Mouse (Mus musculus) limb, embryonic 12.5 days (tissue): ENCODE results near the gene Wdr24. TPM values are rescaled to one million over a fixed set of nuclear protein-coding genes. Genes with fewer than 3 reads are reported as not detected.

ENCODE experiments used
- ATAC-seq: fragments of 200-750 bp; cut with Nextera tagmentation; 2 replicates; pipeline ENCODE4 v1.8.0; 2017; ENCODE audit warnings: low read depth, moderate TSS enrichment; ENCODE audit not compliant: insufficient number of reproducible peaks, insufficient read depth, low FRiP score, low TSS enrichment
- H3K27ac ChIP-seq: fragments of 300-500 bp; sonication (generic); 2 replicates; pipeline ENCODE4 v1.5.1; 2016; ENCODE audit warnings: mild to moderate bottlenecking, moderate library complexity
- H3K27me3 ChIP-seq: fragments of 300-500 bp; sonication (generic); 2 replicates; pipeline ENCODE4 v1.6.1; 2016; ENCODE audit warnings: mild to moderate bottlenecking, moderate library complexity
- H3K36me3 ChIP-seq: fragments of 300-500 bp; sonication (generic); 2 replicates; pipeline ENCODE4 v1.6.1; 2016; ENCODE audit warnings: mild to moderate bottlenecking, moderate library complexity
- H3K4me1 ChIP-seq: fragments of 300-500 bp; sonication (generic); replicated peaks from 2 replicates; pipeline ENCODE4 v1.6.1; 2016
- H3K4me2 ChIP-seq: fragments of 300-500 bp; sonication (generic); 2 replicates; pipeline ENCODE4 v1.6.1; 2016; ENCODE audit warnings: mild to moderate bottlenecking, moderate library complexity
- H3K4me3 ChIP-seq: fragments of 300-500 bp; sonication (generic); replicated peaks from 2 replicates; pipeline ENCODE4 v1.5.1; 2016; ENCODE audit warnings: mild to moderate bottlenecking
- H3K9ac ChIP-seq: fragments of 300-500 bp; sonication (generic); replicated peaks from 2 replicates; pipeline ENCODE4 v1.6.1; 2016; ENCODE audit warnings: mild to moderate bottlenecking, moderate library complexity
- H3K9me3 ChIP-seq: fragments of 300-500 bp; sonication (generic); 2 replicates; pipeline ENCODE4 v1.6.1; 2016; ENCODE audit warnings: mild to moderate bottlenecking, moderate library complexity
- WGBS: fragments of 180-500 bp; shearing (Covaris S2); methylation state at CpG from one replicate; pipeline ENCODE4 v1.1.7; 2016; 5-methylcytosine and 5-hydroxymethylcytosine counted together
- polyA plus RNA-seq: library from polyadenylated mRNA; unstranded; fragments of >200 nt; fragmentation: Nextera tagmentation; extraction: Ambion mirVana; gene quantifications from 2 replicates; pipeline ENCODE4 v1.2.1, GENCODE M21; 2016

Gene Wdr24
- polyA plus RNA-seq: 28.4 and 30.9 TPM in 2 replicates

DNA sequence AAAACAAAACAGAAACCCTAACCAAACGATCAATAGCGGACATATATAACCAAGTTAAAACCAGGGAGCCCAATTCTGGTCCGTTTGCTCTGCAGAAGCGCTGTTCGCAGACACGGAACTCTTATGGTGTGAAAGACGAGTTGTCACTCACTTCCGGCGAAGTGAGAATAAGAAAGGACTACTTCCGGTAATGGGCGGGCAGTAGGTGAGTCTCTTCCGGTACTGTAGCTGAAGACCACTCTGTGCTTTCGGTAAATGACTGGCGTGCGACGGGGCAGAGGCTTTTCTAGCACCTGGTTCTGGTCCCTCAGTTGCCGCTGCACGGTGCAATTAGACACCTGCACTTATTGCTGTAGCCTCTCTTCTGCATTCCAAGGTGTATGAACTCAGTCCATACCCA, at the start of gene Wdr24:
Wdr24 (plus strand) TSS at position 176 of the 400 bp plus-strand sequence.
- Histone ChIP-seq H3K9ac (peak within 1 kb of the TSS; percentile 55), H3K36me3 (peaks cover 28% of the 10 kb centered on the region), H3K9me3 (no peaks in the 10 kb centered on the region), H3K27me3 (peaks cover 38% of the 10 kb centered on the region), H3K4me1 (peaks cover 25% of the 10 kb centered on the region), H3K27ac (0 out of 2 replicates have a peak within 1 kb of the TSS, but pooled peaks have one; percentile 20), H3K4me2 (peak within 1 kb of the TSS; percentile 83), H3K4me3 (peak within 1 kb of the TSS; percentile 53)
- 0 out of 2 replicates have a peak, but pooled peaks have one; percentile 23 for ATAC-seq
- WGBS: under 1% methylated on average over 18 of the region's 18 CpGs

DNA sequence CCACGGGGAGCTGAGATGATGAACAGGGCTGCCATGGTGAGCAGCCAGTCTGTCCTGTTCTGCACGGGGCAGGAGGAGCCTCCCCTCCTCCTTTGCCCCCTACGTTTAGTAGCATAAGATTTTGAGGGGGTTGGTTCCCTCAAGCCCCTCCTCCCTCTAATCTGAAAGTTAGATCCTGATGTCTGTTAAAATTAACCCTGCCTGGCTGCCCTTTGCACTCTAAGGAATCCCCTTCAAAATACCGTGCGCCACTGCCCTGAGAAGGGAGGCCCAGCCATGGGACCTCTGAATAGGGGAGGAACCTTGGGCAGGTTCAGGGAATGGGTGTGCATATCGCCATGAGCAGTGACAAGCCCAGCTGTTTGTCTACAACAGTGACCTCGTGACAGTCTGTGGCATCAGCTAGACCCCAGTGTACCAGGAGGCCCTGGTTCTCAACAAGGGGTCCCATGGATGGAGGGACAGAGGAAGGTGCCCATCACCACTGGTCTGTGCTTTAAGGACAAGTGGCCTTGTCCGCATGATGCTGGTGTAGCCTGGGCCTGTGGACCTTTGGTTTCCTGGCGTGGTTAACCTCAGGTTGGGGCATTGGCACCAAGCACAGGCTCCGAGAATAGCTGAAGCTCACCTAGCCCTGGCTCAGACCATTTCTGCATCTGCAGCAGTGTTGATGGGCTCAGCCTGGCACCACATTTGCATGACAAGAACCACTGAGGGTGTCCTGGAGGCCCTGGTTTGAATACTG, 47.9 kb upstream of the Wdr24 start:
- Histone ChIP-seq H3K4me3 (no peak overlapping the region), H3K27ac (no peak overlapping the region), H3K27me3 (no peaks in the 10 kb centered on the region), H3K36me3 (peaks cover 24% of the 10 kb centered on the region), H3K9ac (no peak overlapping the region), H3K4me1 (peaks cover 9% of the 10 kb centered on the region), H3K4me2 (no peak overlapping the region), H3K9me3 (no peaks in the 10 kb centered on the region)
- no peak for ATAC-seq
- 86% methylated on average over 10 of the region's 10 CpGs for WGBS

DNA sequence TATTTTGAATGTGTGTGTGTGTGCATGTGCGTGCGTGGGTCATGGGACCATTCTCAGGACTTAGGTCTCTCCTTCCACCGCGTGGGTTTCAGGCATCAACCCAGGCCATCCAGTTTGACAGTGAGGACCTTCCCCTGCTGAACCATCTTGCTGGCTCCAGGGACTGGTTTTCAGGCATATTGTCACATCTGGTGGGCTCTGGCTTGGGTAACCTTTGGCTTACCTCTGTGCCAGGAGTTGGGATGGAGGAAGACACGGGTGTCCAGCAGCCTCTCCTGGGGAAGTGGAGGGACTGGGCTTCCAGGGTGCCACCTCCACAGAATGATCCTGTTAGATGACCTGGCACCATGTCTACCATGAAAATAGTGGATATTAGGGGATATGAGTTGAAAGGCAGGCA, 45.5 kb upstream of the Wdr24 start:
- Histone ChIP-seq H3K4me3 (no peak overlapping the region), H3K9me3 (no peaks in the 10 kb centered on the region), H3K27ac (no peak overlapping the region), H3K36me3 (peaks cover 49% of the 10 kb centered on the region), H3K9ac (no peak overlapping the region), H3K4me2 (no peak overlapping the region), H3K27me3 (no peaks in the 10 kb centered on the region), H3K4me1 (peaks cover 10% of the 10 kb centered on the region)
- 93% methylated on average over 5 of the region's 5 CpGs for WGBS
- no peak for ATAC-seq

DNA sequence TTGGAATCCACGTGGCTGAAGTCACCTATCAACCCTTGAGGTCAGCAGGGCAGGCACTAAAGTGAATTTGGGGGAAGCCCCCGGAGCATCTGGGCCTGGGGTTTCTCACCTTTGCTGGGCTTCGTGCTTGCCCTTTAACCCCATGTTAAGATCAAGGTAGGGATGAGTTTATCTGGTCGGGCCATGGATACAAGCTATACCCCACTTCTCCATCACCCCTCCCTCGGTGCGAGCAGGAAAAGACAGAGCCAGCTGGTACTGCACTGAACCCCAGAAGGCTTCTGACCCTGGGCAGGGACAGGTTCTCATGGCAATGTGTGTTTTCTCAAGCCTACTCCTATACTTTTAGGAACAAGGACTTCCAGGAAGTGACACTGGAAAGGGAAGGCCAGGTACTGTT, 42.1 kb upstream of the Wdr24 start:
- Histone ChIP-seq H3K4me1 (peaks cover 24% of the 10 kb centered on the region), H3K9me3 (no peaks in the 10 kb centered on the region), H3K4me2 (no peak overlapping the region), H3K36me3 (peaks cover 64% of the 10 kb centered on the region), H3K27me3 (no peaks in the 10 kb centered on the region), H3K4me3 (no peak overlapping the region), H3K9ac (no peak overlapping the region), H3K27ac (no peak overlapping the region)
- WGBS: 70% methylated on average over 6 of the region's 6 CpGs
- ATAC-seq: no peak

DNA sequence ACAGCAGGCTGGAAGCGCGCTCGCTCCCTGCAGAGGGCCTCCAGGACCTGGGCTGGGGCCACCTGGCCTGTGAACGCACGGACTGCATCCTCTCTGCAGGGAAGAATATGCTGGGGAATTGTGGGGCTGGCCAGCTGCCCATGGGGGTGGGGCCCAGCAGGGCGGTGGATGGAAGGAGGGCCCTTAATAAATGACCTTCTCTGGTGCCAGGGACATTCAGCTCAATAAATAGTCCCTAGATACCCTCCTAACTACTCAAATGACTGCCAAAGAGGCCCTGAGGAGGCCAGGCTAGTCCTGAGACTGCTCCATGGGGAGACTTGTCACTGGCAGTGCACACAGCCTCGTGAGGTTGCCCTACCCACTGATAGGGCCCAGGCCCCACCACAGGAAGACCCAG, 40.3 kb upstream of the Wdr24 start:
- Histone ChIP-seq H3K4me3 (no peak overlapping the region), H3K27me3 (no peaks in the 10 kb centered on the region), H3K9me3 (no peaks in the 10 kb centered on the region), H3K27ac (no peak overlapping the region), H3K36me3 (peaks cover 66% of the 10 kb centered on the region), H3K4me1 (peaks cover 24% of the 10 kb centered on the region), H3K9ac (no peak overlapping the region), H3K4me2 (no peak overlapping the region)
- 85% methylated on average over 7 of the region's 7 CpGs for WGBS
- no peak for ATAC-seq

DNA sequence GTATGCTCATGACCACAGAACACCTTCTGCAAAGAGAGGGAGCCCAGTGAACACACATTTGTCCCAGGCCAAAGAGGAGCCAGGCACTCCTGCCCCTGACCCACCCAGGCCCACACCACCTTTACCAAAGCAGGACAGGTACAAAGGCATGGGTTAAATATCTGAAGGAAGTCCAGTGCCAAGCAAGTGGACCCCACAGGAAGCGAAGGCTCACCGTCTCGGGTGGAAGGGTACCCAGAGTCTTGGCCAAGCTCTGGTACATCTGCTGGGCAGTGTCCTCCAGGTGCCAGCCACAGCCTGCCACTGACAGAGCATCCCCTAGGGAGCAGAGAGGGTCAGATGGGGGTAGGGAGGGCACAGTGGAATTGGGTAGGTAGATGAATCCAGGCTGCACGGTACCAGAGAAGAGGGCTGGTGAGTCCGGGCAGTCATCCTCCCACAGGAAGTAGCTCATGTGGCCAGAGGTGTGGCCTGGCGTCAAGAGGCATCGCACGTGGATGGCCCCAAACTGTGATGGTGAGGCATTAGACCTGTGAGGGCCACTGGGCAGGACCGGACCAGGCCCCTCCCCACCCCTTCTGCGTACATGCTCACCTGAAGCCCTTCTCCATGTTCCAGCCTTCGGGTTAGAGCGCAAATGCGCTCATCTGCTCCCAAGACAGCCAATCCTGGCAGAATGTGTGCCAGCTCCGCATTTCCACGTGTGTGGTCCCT, 39.4 kb upstream of the Wdr24 start:
- Histone ChIP-seq H3K27ac (peak overlapping the region; percentile 95; the same call in 1 of the 2 replicates), H3K4me2 (peak overlapping the region; percentile 82), H3K4me1 (peaks cover 24% of the 10 kb centered on the region), H3K9ac (peak overlapping the region; percentile 78), H3K9me3 (no peaks in the 10 kb centered on the region), H3K36me3 (peaks cover 72% of the 10 kb centered on the region), H3K4me3 (peak overlapping the region; percentile 64), H3K27me3 (no peaks in the 10 kb centered on the region)
- no peak for ATAC-seq
- 79% methylated on average over 15 of the region's 15 CpGs for WGBS

DNA sequence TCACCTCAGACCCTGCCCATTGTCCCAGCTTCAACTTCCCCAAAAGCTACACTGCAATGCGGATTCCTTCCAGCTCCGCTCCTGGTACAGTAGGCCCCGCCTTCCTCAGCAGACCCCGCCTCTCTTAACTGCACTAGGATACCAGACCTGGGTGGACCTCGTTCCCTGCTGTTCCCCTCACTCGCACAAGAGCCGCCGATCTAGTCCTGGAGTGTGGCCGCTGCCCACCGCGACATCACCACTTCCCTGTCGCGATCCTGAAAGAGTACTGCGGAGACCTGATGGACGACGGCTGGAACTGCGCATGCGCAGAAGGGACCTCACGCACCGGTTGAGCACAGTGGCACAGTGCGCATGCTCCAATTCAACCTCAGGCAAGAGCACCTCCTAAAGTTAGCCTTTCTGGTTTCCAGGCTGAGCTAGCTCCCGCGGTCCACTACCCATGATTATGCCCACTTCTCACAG, 38.1 kb upstream of the Wdr24 start, which contains the start of gene Haghl:
Haghl (minus strand) TSS at position 393 of the 465 bp plus-strand sequence.
- Histone ChIP-seq H3K9ac (peak within 1 kb of the TSS; percentile 78), H3K4me1 (peaks cover 24% of the 10 kb centered on the region), H3K4me2 (peak within 1 kb of the TSS; percentile 82), H3K27me3 (no peaks in the 10 kb centered on the region), H3K36me3 (peaks cover 72% of the 10 kb centered on the region), H3K4me3 (peak within 1 kb of the TSS; percentile 64), H3K9me3 (no peaks in the 10 kb centered on the region), H3K27ac (peak within 1 kb of the TSS; percentile 95)
- WGBS: under 1% methylated on average over 23 of the region's 23 CpGs
- ATAC-seq: peak; percentile 82

DNA sequence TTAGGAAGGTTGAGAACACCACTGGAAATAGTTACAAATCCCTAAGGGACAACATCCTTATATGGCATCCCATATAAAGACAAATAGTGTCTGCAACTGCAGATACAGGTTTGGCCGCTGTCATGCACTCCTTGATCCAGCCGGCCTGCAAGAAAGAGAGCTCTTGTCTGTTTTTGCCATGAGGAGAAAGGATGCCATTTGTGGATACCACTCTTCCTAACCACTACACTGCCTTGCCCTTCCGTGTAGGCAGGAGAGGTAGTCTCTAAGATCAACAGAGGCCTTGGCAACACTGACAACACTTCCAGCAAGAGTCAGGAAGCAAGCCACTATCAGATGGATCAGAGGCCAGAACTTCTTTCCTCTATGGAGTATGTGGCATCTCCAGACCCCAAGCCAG, 37.1 kb upstream of the Wdr24 start, which contains the start of gene Ccdc78:
Ccdc78 (plus strand) TSS at position 301 of the 400 bp plus-strand sequence.
- WGBS: 85% methylated on average over 3 of the region's 3 CpGs

DNA sequence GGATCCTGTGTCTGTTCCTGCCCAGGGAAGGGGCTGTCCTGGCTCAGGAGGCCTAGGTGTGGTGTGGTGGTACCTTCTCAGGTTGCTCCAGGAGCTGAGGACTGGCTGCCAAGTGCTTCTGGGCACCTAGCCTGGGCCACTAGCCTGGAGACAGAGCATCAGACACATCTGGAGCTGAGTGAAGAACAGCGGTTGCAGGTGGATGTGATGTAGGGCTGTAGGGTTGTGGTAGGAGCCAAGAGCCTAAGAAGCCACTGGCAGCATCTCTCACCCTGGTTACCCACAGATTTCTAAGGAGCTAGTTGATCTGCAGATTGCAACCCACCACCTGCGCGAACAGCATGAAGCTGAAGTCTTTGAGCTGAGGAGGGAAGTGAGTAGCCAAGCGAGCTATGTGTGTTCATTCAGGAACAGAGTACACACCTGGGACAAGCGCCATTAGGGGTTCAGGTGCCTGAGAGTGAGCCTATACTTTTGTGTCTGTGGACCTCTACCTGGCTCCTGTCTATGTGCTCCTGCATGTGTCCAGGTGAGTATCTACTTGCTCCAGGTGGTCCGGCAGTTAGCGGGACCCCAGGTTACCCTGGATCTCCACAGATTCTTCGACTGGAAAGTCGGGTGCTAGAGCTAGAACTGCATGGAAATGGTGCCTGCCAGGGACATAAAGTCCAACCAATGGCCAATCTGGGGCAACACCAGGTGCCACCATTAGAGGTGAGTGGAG, 36.5 kb upstream of the Wdr24 start:
- 87% methylated on average over 9 of the region's 9 CpGs for WGBS

More for the DNA sequence above, 37.1 kb upstream of the Wdr24 start, which contains the start of gene Ccdc78:
- peak within 1 kb of the TSS; percentile 95 for H3K27ac ChIP-seq
- no peaks in the 10 kb centered on the region for H3K9me3 ChIP-seq
- peak within 1 kb of the TSS; percentile 78 for H3K9ac ChIP-seq
- peak within 1 kb of the TSS; percentile 82 for H3K4me2 ChIP-seq
- peak within 1 kb of the TSS; percentile 64 for H3K4me3 ChIP-seq
- H3K27me3 ChIP-seq: no peaks in the 10 kb centered on the region
- H3K4me1 ChIP-seq: peaks cover 32% of the 10 kb centered on the region
- peaks cover 63% of the 10 kb centered on the region for H3K36me3 ChIP-seq
- no peak for ATAC-seq

DNA sequence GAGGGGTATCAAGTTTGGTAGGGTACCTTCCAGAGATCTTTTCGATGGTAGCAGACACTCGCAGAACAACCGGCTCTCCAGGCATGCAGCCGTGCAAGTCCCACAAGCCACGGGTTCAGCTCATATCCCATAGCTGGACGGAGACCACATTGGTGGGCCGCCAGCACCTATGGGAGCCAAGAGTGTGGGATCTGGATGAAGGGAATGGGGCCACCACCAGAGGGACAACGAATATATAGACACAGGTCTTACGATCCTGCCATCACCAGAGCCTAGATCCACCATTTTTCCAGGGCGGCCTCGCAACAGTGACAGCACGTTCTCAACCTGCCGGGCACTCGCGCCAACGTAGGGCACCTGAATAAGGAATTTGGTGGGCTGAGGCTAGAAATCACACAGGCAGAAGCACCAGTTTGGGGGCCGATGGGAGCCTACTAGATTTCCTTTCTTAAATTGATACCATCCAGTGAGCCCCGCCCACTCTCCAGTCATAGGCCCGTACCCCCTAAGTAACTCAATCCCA, 32.0 kb upstream of the Wdr24 start:
- no peaks in the 10 kb centered on the region for H3K27me3 ChIP-seq
- peak overlapping the region; percentile 81 for H3K9ac ChIP-seq
- H3K9me3 ChIP-seq: no peaks in the 10 kb centered on the region
- peaks cover 46% of the 10 kb centered on the region for H3K4me1 ChIP-seq
- H3K27ac ChIP-seq: peak overlapping the region; percentile 89
- 31% methylated on average over 19 of the region's 19 CpGs for WGBS
- ATAC-seq: no peak
- peak overlapping the region; percentile 80 for H3K4me3 ChIP-seq
- peaks cover 41% of the 10 kb centered on the region for H3K36me3 ChIP-seq
- peak overlapping the region; percentile 87 for H3K4me2 ChIP-seq

More for the DNA sequence above, 36.5 kb upstream of the Wdr24 start:
- no peak for ATAC-seq
- Histone ChIP-seq H3K4me1 (peaks cover 36% of the 10 kb centered on the region), H3K4me2 (no peak overlapping the region), H3K9me3 (no peaks in the 10 kb centered on the region), H3K36me3 (peaks cover 56% of the 10 kb centered on the region), H3K27ac (no peak overlapping the region), H3K9ac (no peak overlapping the region), H3K4me3 (no peak overlapping the region), H3K27me3 (no peaks in the 10 kb centered on the region)
